Mouse (Mus musculus) CD4-positive, CD25-positive, alpha-beta regulatory T cell, adult 4 months (primary cell): ENCODE results near the gene Lingo1. TPM values are rescaled to one million over a fixed set of nuclear protein-coding genes. Genes with fewer than 3 reads are reported as not detected.

ENCODE experiments used
- ATAC-seq: one replicate; pipeline ENCODE4 v1.8.0; 2017
- polyA plus RNA-seq, 2 experiments: library from polyadenylated mRNA; unstranded; fragments of 100-300 nt; shearing (Covaris generic); gene quantifications; one replicate each; pipeline ENCODE4 v1.2.1; 2017

The Lingo1 gene
- polyA plus RNA-seq, 2 experiments from 2014 or later = not detected

- ATAC-seq = no peak
Measured at GRCm38 (mm10) chr9:56775161-56775934, 20.9 kb downstream of the Lingo1 start.

DNA sequence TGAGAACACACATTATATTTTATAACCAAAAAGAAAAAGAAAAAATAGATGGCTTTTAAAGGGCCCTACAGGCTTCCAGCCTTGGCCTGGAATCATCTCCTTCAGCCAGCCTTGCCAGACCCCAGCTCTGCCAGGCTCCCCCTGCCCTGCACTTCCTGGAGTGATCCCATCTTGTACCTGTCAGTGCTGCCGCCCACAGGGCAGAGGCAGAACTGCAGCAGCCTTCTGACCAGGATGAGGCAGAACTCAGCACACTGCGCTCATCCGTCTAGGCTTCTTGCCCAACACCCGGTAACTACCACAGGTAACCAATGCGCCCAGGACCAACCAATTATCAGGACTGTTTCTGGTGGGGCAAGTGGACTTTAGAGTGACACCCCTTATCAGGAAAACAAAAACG, 22.0 kb downstream of the Lingo1 start:
- no peak for ATAC-seq

DNA sequence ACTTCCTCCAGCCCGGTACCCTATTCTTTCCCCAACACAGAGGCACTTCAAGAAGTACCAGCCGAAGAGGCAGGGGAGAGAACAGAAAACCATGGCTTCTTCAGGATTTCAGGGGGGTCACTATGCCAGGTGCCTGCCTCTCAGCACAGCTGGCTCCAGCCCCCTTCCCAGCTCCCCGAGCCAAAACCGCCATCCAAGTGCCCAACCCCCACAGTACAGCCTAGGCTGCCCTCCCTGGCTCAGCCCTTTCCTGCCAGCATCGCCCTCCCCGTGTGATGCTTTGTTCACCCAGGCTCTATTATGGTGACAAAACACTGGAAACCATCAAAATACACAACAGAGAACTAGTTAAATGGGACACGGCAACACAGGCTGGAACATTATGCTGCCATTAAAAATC, 22.6 kb downstream of the Lingo1 start:
- ATAC-seq = no peak

DNA sequence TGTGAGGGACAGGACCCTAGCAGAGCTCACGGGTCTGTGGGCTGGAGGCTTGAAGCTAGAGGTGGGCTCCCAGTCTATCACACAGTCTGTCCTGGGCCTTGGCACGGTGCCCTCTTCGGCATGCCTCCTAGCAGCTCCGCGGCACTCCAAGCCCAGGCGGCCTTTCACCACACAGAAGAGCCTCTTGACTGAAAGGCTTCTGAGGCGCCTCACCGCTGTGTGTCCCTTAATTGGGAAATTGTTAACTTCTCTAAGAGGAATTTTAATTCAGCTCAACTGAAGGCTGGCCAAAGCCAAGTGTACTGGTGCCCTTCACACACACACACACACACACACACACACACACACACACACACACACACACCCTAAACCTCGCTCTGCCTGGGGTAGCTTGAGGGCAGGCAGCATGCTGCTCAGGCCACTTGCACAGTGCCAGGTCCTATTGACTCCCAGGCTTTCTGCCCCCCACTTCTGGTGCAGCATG, 28.6 kb downstream of the Lingo1 start:
- no peak for ATAC-seq

- no peak for ATAC-seq
Measured at GRCm38 (mm10) chr9:56766629-56767357, 29.5 kb downstream of the Lingo1 start.

DNA sequence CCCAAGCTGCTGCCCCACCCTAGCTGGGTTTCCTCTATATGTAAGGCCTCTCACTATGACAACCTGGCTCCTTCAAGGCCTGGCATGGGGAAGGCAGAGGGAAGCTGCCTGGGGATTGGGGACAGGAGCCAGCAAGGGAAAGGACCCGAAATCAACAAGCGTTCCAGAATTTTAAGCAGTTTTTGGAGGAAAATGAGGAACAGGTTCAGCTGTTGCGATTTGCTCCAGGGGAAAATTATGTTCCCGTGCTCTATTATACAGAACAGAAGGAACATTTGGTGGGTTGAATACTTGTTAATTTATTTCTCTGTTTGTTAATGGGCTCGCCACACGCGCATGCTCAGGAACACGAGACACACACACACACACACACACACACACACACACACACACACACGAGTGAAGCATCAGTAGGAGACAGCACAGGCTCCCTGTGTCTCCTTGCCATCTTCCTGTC, 34.1 kb downstream of the Lingo1 start:
- ATAC-seq = no peak

DNA sequence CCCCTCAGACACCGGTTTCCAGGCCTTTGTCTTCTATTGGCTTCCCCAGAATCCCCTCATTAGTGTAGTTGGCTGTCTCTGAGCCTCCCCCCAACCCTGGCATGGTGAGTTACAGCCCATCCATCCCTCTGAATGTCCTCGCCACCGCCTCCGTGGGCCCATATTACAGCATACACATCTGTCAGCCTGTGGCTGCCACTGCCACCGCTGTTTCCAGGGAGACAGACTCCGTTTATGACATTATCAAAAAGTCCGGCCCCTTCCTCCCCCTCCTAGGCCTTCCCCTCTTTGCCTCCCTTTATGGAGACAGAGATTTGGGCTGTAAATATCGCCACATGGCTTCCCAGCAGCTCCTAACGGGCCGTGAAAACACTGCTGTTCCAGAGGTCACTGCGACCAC, 38.5 kb downstream of the Lingo1 start:
- ATAC-seq = no peak

DNA sequence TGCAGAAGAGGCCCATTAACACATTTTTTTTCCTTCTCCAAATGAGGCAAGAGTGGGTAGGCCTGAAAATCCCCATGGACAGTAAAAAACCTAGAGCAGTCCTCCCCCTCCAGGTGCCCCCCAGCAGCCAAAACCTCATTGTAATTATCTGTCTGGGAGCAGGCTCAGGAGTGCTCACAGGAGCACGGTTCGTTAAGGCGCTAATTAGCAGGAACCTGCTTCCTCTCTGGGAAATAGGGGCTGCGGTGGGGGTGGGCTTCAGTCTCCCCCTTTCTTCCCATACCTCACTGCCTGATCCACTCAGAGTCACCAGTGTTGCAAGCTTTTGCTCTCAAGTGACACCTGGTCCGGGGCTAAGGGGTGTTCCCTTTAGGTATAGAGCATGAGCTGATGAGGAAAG, 41.1 kb downstream of the Lingo1 start:
- no peak for ATAC-seq

DNA sequence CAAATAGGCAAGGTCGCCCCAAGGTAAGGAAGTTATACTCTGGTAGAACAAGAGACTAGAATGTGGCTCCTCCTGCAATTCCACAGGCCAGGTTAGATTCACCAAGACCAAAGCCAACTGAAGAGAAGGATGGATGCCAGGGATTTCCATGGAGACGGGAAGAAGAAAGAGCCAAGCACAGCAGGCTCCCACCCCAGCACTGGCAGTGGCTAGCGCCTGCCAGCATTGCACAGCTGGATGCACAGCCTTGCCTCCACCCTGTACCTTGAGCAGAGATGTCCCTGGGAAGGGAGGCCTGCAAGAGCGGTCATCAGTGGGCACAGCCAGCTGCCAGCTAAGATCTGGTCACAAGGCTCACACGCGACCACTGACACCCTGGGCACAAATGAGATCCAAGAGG, 42.9 kb downstream of the Lingo1 start:
- no peak for ATAC-seq

DNA sequence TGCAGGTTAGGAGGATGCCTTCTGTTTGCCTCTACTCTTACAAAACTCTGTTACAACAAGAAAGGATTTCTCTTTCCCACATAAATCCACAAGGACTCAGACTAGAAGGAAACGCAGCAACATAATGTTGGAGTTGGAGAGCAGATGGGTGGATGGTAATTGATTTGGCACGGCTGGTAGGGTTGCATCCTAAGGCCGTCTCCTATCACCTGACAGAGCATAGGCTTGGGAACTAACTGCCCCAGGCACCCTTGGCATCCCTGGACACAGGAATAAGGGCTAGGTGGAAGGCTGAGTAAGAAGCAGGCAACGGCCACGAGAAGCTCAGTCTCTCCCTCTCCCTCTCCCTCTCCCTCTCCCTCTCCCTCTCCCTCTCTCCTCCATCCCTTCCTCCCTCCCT, 48.2 kb downstream of the Lingo1 start:
- ATAC-seq = no peak

DNA sequence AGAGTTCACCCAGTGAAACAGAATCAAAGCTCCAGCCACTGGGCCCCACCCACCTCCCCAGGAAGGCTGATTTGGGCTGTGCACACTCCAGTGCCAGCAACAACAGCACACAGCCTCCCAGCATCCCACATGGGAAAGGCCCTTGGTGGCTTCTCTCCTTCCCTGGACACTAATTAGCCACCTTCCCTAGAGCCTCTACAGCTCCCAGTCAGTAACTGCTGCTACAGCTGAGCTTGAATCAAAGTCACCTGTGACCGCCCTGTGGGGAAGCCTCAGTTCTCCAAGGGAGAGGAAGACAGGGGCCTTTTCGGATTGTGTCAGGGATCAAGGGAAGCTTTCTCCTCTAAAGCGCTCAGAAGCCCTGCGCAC, 49.4 kb downstream of the Lingo1 start:
- ATAC-seq = no peak

DNA sequence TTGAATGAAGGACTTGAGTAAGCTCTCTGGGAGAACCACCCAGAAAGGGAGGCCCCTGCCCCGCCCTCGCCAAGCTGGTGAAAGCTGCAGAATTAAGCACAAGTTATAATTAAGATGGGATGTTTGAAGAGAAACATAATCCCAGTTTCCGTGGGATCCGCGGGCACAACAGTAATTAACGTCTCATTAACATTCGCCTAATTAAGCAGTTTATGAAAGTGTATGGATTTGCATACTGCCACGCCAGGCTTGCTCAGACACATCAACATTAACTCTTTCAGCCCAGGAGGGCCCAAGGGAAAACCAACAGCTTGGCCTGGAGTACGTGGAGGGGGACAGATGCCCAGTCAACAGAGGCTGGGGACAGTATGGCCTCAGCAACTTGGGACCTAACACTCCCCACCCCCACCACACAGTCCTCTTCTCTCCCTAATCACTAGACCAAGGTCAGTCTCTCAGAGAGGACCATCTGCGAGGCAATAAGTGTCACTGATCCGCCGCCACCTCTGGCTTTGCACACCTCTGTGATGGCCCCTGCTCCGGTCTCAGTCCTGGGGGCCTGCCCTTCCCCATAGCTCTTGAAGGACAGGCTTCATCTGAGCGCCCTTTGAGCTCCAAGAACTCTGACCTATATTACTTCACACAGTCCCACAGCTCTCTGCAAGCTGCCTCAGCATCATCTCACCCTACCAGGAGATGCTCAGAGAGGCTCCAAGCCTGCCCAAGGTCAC, 49.9 kb downstream of the Lingo1 start:
- ATAC-seq = no peak

GRCm38 (mm10) chr9:56744369-56744768, 51.9 kb downstream of the Lingo1 start:
- ATAC-seq = no peak

GRCm38 (mm10) chr9:56739181-56739737, 57.0 kb downstream of the Lingo1 start:
- no peak for ATAC-seq

DNA sequence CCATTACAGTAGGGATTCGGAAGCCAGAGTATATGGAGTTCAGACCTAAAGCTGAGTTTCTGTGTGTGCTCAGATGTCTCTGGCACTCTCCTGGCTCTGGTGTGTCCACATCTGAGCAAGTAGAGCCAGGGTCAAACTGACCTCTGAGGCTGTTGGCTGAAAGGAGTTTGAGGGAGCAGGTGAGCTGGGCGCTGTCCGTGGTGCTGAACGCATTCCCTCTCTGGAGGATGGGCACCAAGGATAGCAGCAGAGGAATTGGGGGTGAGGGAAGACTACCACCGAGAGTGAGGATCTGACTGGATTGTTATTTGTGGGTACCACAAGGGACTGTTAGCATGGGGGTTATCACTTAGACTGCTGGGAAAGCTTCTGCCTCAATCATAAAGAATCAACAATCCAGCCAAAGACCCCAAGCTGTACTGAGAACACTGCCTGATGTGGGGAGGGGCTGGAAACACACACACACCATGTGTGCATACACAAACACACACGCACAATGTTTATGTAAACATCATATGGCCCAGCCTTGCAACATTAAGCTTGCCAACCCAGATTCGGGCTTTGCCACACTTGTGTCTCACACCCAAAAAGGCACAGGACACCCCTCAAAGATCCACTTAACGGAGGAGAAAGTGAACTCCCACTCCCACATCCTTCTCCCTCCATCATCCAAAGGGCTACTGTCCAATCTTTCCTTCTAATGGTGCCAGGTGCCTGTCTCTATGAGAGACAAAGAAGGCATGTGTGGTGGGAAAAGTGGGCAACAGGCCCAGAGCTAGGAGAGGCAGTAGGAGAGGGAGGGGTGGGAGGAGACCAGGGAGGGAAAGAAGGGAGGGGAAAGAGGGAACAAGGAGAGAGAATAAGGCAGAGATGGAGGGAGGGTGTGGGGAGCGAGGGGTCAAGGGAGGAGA, 57.8 kb downstream of the Lingo1 start:
- no peak for ATAC-seq

GRCm38 (mm10) chr9:56734398-56734797, 61.9 kb downstream of the Lingo1 start:
- no peak for ATAC-seq

GRCm38 (mm10) chr9:56730997-56731396, 65.3 kb downstream of the Lingo1 start:
- no peak for ATAC-seq

GRCm38 (mm10) chr9:56729145-56729544, 67.1 kb downstream of the Lingo1 start:
- no peak for ATAC-seq

- no peak for ATAC-seq
Measured at GRCm38 (mm10) chr9:56727703-56728684, 68.3 kb downstream of the Lingo1 start.

DNA sequence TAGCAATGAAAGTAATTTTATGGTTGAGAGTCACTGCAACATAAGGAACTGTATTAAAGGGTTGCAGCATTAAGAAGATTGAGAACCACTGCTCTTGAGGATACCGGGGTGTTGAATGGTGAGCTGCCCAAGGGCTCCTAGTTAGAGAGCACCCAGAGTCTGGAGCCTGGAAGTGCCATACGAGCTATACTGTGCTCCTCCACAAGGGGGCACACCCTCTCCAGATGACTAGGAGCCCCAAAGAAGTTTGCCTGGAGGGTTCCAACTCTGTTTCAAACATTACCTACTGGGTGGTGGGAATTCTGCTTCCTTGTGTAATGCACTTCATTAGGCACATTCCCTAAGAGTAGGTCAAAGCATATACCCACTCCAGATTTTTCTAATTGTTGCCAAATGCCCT, 70.5 kb downstream of the Lingo1 start:
- no peak for ATAC-seq
